Mouse (Mus musculus) gastrocnemius, postnatal 4 days (tissue): ENCODE data around the gene Git2. TPM values are rescaled to one million over a fixed set of nuclear protein-coding genes. Genes with fewer than 3 reads are reported as not detected.

Source experiments
- DNase-seq, 2 experiments: peaks; one replicate each; pipeline ENCODE4 v3.0.0; 2021 to 2022; ENCODE audit warnings: low spot score in 2 of 2, mixed read lengths in 2 of 2
- total RNA-seq, 2 experiments: library from RNA; stranded (reverse); gene quantifications; 2 replicates each; pipeline ENCODE4 v1.2.3; 2021

Git2 gene
- total RNA-seq, 2 experiments from 2014 or later = 37.6 to 50.1 TPM

GRCm38 (mm10) chr5:114799848-114800247 is 24.5 kb upstream of the Git2 start:
- no peak for DNase-seq

GRCm38 (mm10) chr5:114797253-114797652 is 21.9 kb upstream of the Git2 start:
- no peak for DNase-seq

DNA sequence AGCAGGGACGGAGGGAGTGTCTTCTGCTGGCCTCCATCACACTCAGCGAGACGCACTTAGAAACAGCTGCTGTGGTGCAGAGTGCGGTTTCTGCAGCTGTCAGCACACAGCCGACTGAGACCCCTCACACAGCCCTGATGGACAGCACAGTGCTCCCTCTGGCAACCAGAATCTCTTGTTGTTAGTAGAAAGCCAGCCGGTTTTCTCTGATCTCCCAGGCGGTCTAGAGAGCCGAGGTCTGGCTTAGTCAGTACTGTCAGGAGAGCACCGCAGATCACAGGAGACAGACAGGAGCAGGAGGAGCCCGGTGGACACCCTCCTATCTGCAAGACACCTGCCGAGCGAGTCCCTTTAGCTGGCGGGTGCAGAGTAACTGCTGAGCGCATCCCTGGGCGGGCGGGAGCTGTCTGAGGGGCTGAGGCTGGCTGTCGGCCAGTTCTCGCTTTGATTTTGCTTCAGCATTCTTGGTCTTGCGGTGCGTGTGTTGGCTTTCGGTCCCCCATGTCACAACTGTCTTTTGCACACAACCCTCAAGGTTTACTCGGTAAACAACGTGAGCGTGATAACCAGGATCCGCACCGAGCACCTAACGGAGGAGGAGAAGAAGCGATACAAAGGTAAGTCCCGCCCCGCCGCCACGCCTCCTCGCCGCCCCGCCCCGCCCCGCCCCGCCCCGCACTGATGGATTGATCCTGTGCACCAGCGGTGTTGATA is 21.1 kb upstream of the Git2 start:
- peak in 1 of 2 experiments; percentile 35 for DNase-seq

GRCm38 (mm10) chr5:114795653-114796052 is 20.3 kb upstream of the Git2 start:
- no peak for DNase-seq

DNA sequence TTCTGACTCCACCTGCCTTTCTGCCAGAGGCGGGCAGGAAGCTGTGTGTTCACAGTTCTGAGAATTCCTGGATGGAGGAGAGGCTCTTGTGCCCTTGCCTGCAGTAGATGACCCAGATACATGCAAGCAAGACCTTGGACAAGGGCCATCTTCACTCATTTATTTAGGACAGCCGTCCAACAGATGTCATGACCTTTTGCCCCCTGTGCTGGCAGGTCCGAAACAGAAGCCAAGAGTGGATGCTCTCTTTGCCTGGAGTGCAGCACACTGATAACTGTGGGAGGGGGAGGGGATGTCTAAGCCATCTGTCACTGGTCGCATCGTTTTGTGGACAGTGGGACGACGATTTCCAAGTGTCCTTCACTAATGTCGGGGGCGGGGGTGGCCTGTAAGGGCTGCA is 19.9 kb upstream of the Git2 start:
- DNase-seq = no peak

GRCm38 (mm10) chr5:114794609-114795008 is 19.3 kb upstream of the Git2 start:
- DNase-seq = no peak

- no peak for DNase-seq
Measured at GRCm38 (mm10) chr5:114793317-114793716, 18.0 kb upstream of the Git2 start.

DNA sequence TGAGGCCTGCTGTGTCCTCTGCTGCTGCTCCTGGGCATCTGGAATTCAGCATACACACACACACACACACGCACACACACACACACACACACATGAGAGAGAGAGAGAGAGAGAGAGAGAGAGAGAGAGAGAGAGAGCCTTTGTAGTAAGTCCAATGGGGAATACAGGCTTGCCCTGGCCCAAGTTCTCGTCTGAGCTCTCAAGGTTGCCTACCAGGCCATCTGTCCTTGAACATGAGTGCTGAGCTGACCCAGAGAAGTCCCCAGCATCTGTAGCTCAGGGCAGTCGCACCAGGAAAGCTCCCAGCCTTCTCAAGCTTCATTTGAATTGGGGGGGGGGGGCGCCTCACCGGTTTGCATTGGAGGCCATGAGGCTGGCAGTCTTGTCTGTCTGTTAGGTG is 9.9 kb upstream of the Git2 start:
- DNase-seq = no peak

GRCm38 (mm10) chr5:114784622-114785165 is 9.4 kb upstream of the Git2 start:
- DNase-seq = no peak

DNA sequence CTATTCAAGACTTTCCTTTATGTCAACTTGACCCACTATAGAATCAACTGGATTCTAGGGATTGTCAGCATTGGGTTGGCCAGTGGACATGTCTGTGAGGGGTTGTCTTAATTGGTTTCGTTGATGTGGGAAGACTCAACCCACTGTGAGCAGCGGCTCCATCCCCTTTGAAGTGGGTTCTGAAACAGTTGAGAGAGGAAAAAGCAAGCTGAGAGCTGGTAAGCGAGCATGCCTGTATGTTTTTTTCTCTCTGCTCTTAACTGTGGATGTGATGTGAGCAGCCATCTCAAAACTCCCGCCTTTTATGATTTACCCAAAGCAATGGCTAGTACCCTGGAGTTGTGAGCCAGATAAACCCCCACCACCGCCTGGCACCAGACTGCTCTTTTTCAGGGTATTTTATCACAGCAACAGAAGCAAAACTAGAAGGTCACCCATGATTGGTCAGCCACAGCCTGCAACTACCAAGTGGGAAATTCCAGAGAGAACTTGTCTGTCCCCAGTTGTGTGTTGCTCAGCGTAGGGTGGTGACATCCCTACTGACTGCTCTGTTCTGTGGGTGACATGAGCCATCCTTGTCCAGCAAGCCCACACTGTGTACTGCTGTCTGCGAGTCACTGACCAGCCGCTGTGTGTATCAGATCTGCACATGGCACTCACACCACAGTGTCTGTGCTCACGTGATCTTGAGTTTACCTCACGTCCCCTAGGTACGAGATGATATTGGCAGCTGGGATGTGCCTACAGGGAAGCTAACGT is 8.3 kb upstream of the Git2 start:
- no peak for DNase-seq

GRCm38 (mm10) chr5:114782991-114783390 is 7.7 kb upstream of the Git2 start:
- DNase-seq = no peak

DNA sequence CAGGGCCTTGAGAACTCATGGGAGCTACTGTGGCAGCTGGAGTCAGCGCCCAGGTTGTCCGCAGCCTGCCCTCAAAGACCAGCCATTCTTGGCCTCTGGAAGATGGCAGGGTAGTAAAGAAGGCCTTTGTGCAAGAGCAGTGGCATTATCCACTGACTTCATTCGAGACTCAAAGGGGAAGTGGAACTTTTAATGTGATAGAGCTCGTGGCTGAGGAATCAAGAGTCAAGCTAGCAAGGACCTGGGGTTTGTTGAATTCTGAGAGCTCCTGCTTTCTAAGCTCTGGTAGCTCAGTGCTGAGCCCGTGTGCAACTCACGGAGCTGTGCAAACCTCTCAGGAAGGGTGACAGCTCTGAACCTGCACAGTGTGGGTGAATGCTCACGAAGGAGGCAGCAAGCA is 5.6 kb upstream of the Git2 start:
- DNase-seq = no peak

- no peak for DNase-seq
Measured at GRCm38 (mm10) chr5:114779956-114780489, 4.7 kb upstream of the Git2 start.

- DNase-seq = no peak
Measured at GRCm38 (mm10) chr5:114776174-114776573, 857 bp upstream of the Git2 start.

- DNase-seq = peak; percentile 83 to 91
Measured at GRCm38 (mm10) chr5:114774403-114775051, 790 bp downstream of the Git2 start, which contains the start of gene Ankrd13a. TSS of gene Ankrd13a (plus strand) at chr5:114774677.

DNA sequence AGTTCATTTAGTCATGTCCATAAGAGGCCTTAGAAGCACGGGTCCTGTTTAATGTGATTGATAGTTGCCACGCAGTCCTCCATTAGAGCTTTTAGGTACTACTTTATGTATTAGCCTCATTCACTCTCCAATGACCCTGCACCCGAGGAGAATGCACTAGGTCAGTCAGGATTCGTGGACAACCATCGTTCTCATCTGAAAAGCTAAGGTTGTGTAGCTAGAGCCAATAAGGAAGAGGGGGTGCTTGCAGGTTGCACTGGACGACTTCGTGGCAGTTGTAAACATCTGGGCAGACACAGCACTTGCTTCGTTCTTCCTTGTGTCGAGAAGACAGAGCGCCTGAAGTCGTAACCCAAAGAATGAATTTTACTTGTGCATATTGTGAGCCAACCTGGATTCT is 1.5 kb downstream of the Git2 start:
- no peak for DNase-seq

- DNase-seq = peak; percentile 98
Measured at GRCm38 (mm10) chr5:114773211-114773710, 2.1 kb downstream of the Git2 start.

DNA sequence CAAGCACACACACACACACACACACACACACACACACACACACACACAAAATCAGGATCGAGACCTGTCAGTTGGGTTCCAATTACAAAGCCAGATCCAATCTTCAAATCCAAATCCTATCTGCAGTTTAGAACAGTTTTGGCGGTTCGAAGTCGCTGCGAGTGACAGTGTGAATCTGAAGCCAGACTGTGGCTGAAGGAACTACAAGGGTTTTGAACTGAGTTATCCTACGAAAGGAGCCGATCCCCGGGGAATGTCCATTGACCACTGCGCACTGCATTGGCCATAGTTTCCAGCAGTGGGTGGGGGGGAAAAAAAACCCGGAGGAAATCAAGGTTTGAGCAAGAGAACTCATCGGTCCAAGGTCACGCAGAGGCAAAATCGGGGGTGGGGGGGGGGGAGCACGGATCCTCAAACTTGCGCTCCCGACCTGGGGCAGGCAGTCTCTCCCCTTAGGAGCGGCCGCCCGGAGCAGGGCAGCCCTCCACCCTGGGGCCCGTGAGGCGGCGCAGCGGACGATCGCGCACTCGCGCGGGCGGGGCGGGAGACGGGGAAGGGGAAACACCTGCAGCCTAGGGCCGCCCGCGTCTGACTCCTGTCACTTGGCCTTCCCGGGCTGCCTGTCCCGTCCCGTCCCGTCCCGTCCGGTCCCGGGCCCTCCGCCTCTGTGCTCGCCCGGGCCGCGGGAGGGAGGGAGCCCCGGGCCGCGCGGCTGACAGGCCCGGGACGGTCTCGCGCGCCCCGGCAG is 2.7 kb downstream of the Git2 start:
- DNase-seq = peak; percentile 56 to 68

GRCm38 (mm10) chr5:114771796-114772195 is 3.5 kb downstream of the Git2 start:
- DNase-seq = no peak

- no peak for DNase-seq
Measured at GRCm38 (mm10) chr5:114769786-114770185, 5.5 kb downstream of the Git2 start.

DNA sequence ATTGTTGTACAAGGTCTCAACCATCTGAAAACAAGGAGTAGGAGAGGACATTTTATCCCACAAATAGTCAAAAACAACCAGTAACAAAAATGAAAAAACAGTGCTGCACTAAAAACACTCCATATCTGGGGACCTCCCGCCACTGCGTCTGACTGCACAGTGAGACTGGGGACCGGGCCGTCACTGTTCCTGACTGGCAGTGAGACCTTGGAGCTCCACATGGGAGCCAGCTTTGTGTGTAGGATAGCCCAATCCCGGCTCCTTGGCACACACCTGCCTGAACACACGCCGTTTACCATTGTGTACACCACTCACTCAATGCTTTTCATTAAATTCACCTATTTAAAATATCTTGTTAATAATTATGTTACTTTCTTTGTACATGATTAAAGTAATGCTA is 8.1 kb downstream of the Git2 start:
- DNase-seq = no peak
